Mouse (Mus musculus): ENCODE measurements at regions not wholly inside any gene's neighbourhood (a gene's known extent, or its start where the extent isn't known, plus 50 kb on each side); places are given as distances from the start of the nearest gene placed in this dataset.

GRCm38 (mm10) chr11:33061570-33061969 lies 85.6 kb downstream of the Fgf18 start:
- Histone ChIP-seq H3K4me1 (ENCODE audit: insufficient read depth) (no peaks in the 10 kb centered on the region), H3K9me3 (ENCODE audit: low read depth, low read length) (no peaks in the 10 kb centered on the region), H3K9ac (no peak overlapping the region), H3K4me3 (ENCODE audit: low read depth, low read length) (no peak overlapping the region), H3K4me2 (no peak overlapping the region), H3K36me3 (ENCODE audit: insufficient read depth) (no peaks in the 10 kb centered on the region), H3K27ac (ENCODE audit: low read depth) (no peak overlapping the region), H3K27me3 (ENCODE audit: insufficient read depth, low read length) (no peaks in the 10 kb centered on the region)
- ATAC-seq (ENCODE audit: insufficient read depth) (no peak), DNase-seq (no peak)
- TF ChIP-seq CTCF (IDR thresholded peaks at IDR 0.05; ENCODE audit: low read depth), result no peak
- 55% methylated on average over 4 of the region's 4 CpGs for WGBS

GRCm38 (mm10) chr11:33060352-33060751 lies 86.8 kb downstream of the Fgf18 start:
- TF ChIP-seq CTCF (IDR thresholded peaks at IDR 0.05; ENCODE audit: low read depth), result no peak
- ATAC-seq (ENCODE audit: insufficient read depth), result no peak
- H3K9me3 ChIP-seq (ENCODE audit: low read depth, low read length), result no peaks in the 10 kb centered on the region
- no peaks in the 10 kb centered on the region for H3K27me3 ChIP-seq (ENCODE audit: insufficient read depth, low read length)
- no peak for DNase-seq
- H3K4me1 ChIP-seq (ENCODE audit: insufficient read depth), result no peaks in the 10 kb centered on the region
- 44% methylated on average over 3 of the region's 3 CpGs for WGBS
- no peaks in the 10 kb centered on the region for H3K36me3 ChIP-seq (ENCODE audit: insufficient read depth)
- no peak overlapping the region for H3K4me2 ChIP-seq
- no peak overlapping the region for H3K9ac ChIP-seq
- no peak overlapping the region for H3K27ac ChIP-seq (ENCODE audit: low read depth)
- H3K4me3 ChIP-seq (ENCODE audit: low read depth, low read length), result no peak overlapping the region

GRCm38 (mm10) chr11:33050216-33050615 lies 97.0 kb downstream of the Fgf18 start:
- no peak overlapping the region for H3K4me3 ChIP-seq (ENCODE audit: low read depth, low read length)
- no peak overlapping the region for H3K27ac ChIP-seq (ENCODE audit: low read depth)
- H3K9me3 ChIP-seq (ENCODE audit: low read depth, low read length), result no peaks in the 10 kb centered on the region
- 76% methylated on average over 12 of the region's 12 CpGs for WGBS
- DNase-seq (no peak), ATAC-seq (ENCODE audit: insufficient read depth) (no peak)
- no peaks in the 10 kb centered on the region for H3K4me1 ChIP-seq (ENCODE audit: insufficient read depth)
- H3K27me3 ChIP-seq (ENCODE audit: insufficient read depth, low read length), result no peaks in the 10 kb centered on the region
- H3K36me3 ChIP-seq (ENCODE audit: insufficient read depth), result no peaks in the 10 kb centered on the region
- H3K4me2 ChIP-seq, result no peak overlapping the region
- H3K9ac ChIP-seq, result no peak overlapping the region
- no peak for TF ChIP-seq CTCF (IDR thresholded peaks at IDR 0.05; ENCODE audit: low read depth)

GRCm38 (mm10) chr11:33039854-33040792 lies 107.1 kb downstream of the Fgf18 start:
- no peak for DNase-seq
- no peak overlapping the region for H3K4me3 ChIP-seq (ENCODE audit: low read depth, low read length)
- H3K4me2 ChIP-seq, result no peak overlapping the region
- ATAC-seq (ENCODE audit: insufficient read depth), result no peak
- H3K27me3 ChIP-seq (ENCODE audit: insufficient read depth, low read length), result no peaks in the 10 kb centered on the region
- no peak overlapping the region for H3K27ac ChIP-seq (ENCODE audit: low read depth)
- no peaks in the 10 kb centered on the region for H3K9me3 ChIP-seq (ENCODE audit: low read depth, low read length)
- no peak for TF ChIP-seq CTCF (IDR thresholded peaks at IDR 0.05; ENCODE audit: low read depth)
- H3K36me3 ChIP-seq (ENCODE audit: insufficient read depth), result no peaks in the 10 kb centered on the region
- 75% methylated on average over 10 of the region's 10 CpGs for WGBS
- no peak overlapping the region for H3K9ac ChIP-seq
- no peaks in the 10 kb centered on the region; the same call in 1 of the 2 replicates for H3K4me1 ChIP-seq (ENCODE audit: insufficient read depth)

GRCm38 (mm10) chr11:33036367-33036766 lies 110.8 kb downstream of the Fgf18 start:
- H3K9me3 ChIP-seq (ENCODE audit: low read depth, low read length), result no peaks in the 10 kb centered on the region
- H3K27me3 ChIP-seq (ENCODE audit: insufficient read depth, low read length), result no peaks in the 10 kb centered on the region
- DNase-seq, result peak; percentile 26
- no peak overlapping the region for H3K9ac ChIP-seq
- 61% methylated on average over 4 of the region's 4 CpGs for WGBS
- ATAC-seq (ENCODE audit: insufficient read depth), result no peak
- H3K36me3 ChIP-seq (ENCODE audit: insufficient read depth), result no peaks in the 10 kb centered on the region
- H3K4me3 ChIP-seq (ENCODE audit: low read depth, low read length), result no peak overlapping the region
- no peak overlapping the region for H3K4me2 ChIP-seq
- no peak for TF ChIP-seq CTCF (IDR thresholded peaks at IDR 0.05; ENCODE audit: low read depth)
- no peaks in the 10 kb centered on the region; the same call in 1 of the 2 replicates for H3K4me1 ChIP-seq (ENCODE audit: insufficient read depth)
- no peak overlapping the region for H3K27ac ChIP-seq (ENCODE audit: low read depth)

GRCm38 (mm10) chr11:33028920-33029319 lies 118.3 kb downstream of the Fgf18 start:
- Histone ChIP-seq H3K9me3 (ENCODE audit: low read depth, low read length) (no peaks in the 10 kb centered on the region), H3K27me3 (ENCODE audit: insufficient read depth, low read length) (no peaks in the 10 kb centered on the region), H3K27ac (ENCODE audit: low read depth) (no peak overlapping the region), H3K4me3 (ENCODE audit: low read depth, low read length) (no peak overlapping the region), H3K36me3 (ENCODE audit: insufficient read depth) (no peaks in the 10 kb centered on the region), H3K9ac (no peak overlapping the region), H3K4me2 (no peak overlapping the region), H3K4me1 (ENCODE audit: insufficient read depth) (no peaks in the 10 kb centered on the region)
- DNase-seq (peak; percentile 33), ATAC-seq (ENCODE audit: insufficient read depth) (no peak)
- peak; percentile 58 for TF ChIP-seq CTCF (IDR thresholded peaks at IDR 0.05; ENCODE audit: low read depth)

GRCm38 (mm10) chr11:33027121-33027520 lies 120.1 kb downstream of the Fgf18 start:
- no peaks in the 10 kb centered on the region for H3K36me3 ChIP-seq (ENCODE audit: insufficient read depth)
- H3K4me1 ChIP-seq (ENCODE audit: insufficient read depth), result no peaks in the 10 kb centered on the region
- no peak for ATAC-seq (ENCODE audit: insufficient read depth)
- WGBS, result 88% methylated on average over 6 of the region's 6 CpGs
- no peak overlapping the region for H3K4me2 ChIP-seq
- no peak overlapping the region for H3K9ac ChIP-seq
- H3K27ac ChIP-seq (ENCODE audit: low read depth), result no peak overlapping the region
- DNase-seq, result no peak
- H3K9me3 ChIP-seq (ENCODE audit: low read depth, low read length), result no peaks in the 10 kb centered on the region
- no peak for TF ChIP-seq CTCF (IDR thresholded peaks at IDR 0.05; ENCODE audit: low read depth)
- H3K27me3 ChIP-seq (ENCODE audit: insufficient read depth, low read length), result no peaks in the 10 kb centered on the region
- no peak overlapping the region for H3K4me3 ChIP-seq (ENCODE audit: low read depth, low read length)
